Mouse (Mus musculus) hindbrain, embryonic 11.5 days (tissue): ENCODE results near the gene Cic. TPM values are rescaled to one million over a fixed set of nuclear protein-coding genes. Genes with fewer than 3 reads are reported as not detected.
A peak's percentile ranks its signal among the peaks of the same experiment; 100 is the strongest.

ENCODE experiments used
- ATAC-seq: fragments of 200-750 bp; cut with Nextera tagmentation; 2 replicates; pipeline ENCODE4 v1.8.0; 2017; ENCODE audit warnings: mild to moderate bottlenecking, moderate TSS enrichment, moderate library complexity; ENCODE audit not compliant: low FRiP score
- DNase-seq: peaks from one replicate; pipeline ENCODE4 v3.0.0-alpha.2; 2015; ENCODE audit warnings: low spot score
- H3K27ac ChIP-seq: fragments of 300-500 bp; sonication (generic); 2 replicates; pipeline ENCODE4 v1.5.1; 2014; ENCODE audit warnings: mild to moderate bottlenecking, low read depth, low read length
- H3K27me3 ChIP-seq: fragments of 300-500 bp; sonication (generic); 2 replicates; pipeline ENCODE4 v1.6.1; 2014; ENCODE audit warnings: mild to moderate bottlenecking, low read length, moderate library complexity, mixed read lengths; ENCODE audit not compliant: control insufficient read depth, insufficient read depth
- H3K36me3 ChIP-seq: fragments of 300-500 bp; sonication (generic); 2 replicates; pipeline ENCODE4 v1.6.1; 2014; ENCODE audit warnings: mild to moderate bottlenecking, low read length, moderate library complexity, mixed read lengths; ENCODE audit not compliant: control insufficient read depth, insufficient read depth
- H3K4me1 ChIP-seq: fragments of 300-500 bp; sonication (generic); replicated peaks from 2 replicates; pipeline ENCODE4 v1.6.1; 2014; ENCODE audit warnings: low read length, mixed read lengths; ENCODE audit not compliant: control insufficient read depth, insufficient read depth
- H3K4me2 ChIP-seq: fragments of 300-500 bp; sonication (generic); replicated peaks from 2 replicates; pipeline ENCODE4 v1.6.1; 2014; ENCODE audit warnings: mild to moderate bottlenecking, low read depth, low read length
- H3K4me3 ChIP-seq: fragments of 300-500 bp; sonication (generic); 2 replicates; pipeline ENCODE4 v1.5.1; 2014; ENCODE audit warnings: low read depth, low read length
- H3K9ac ChIP-seq: fragments of 300-500 bp; sonication (generic); 2 replicates; pipeline ENCODE4 v1.6.1; 2014; ENCODE audit warnings: low read depth, low read length
- H3K9me3 ChIP-seq: fragments of 300-500 bp; sonication (generic); 2 replicates; pipeline ENCODE4 v1.6.1; 2016; ENCODE audit warnings: low read length; ENCODE audit not compliant: control insufficient read depth
- WGBS: fragments of 180-500 bp; shearing (Covaris S2); extraction: QIAGEN DNeasy Blood & Tissue Kit; methylation state at CpG from one replicate; pipeline ENCODE4 v1.1.7; 2014; 5-methylcytosine and 5-hydroxymethylcytosine counted together
- polyA plus RNA-seq: library from polyadenylated mRNA; unstranded; fragments of >200 nt; fragmentation: Nextera tagmentation; extraction: Ambion mirVana; gene quantifications from 2 replicates; pipeline ENCODE4 v1.2.1, GENCODE M21; 2014

Gene Cic
- polyA plus RNA-seq, 1 experiment from 2014 or later = 39.0 TPM

DNA sequence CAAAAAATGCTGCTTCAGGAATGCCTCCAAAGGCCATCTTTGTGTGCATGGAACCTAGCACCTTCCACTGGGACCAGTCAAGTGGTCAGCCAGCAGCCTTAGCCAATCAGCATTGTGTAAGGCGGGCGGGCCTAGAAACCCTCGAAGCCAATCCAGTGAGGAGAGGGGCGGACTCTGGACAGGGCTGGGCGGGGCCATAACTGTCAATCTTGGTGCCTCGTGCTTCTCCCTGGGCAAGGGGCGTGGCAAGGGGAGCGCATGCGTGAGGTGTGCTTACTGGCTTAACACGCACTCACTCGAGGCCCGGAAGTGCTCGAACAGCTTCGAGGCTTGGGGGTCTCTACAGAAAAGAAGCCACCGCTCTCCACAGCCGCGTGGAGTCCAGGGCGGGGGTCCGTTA is 33.6 kb downstream of the Cic start, which contains the start of gene Prr19:
Prr19 (plus strand) TSS at position 349 of the 400 bp plus-strand sequence.
- H3K9ac ChIP-seq = no peak within 1 kb of the TSS
- no peak within 1 kb of the TSS for H3K27ac ChIP-seq
- peaks cover under 1% of the 10 kb centered on the region; the same call in 1 of the 2 replicates for H3K36me3 ChIP-seq
- peak; percentile 68 for DNase-seq
- ATAC-seq = no peak
- H3K9me3 ChIP-seq = no peaks in the 10 kb centered on the region
- H3K4me3 ChIP-seq = no peak within 1 kb of the TSS
- no peaks in the 10 kb centered on the region for H3K27me3 ChIP-seq
- no peak within 1 kb of the TSS for H3K4me2 ChIP-seq
- WGBS = 49% methylated on average over 19 of the region's 19 CpGs
- no peaks in the 10 kb centered on the region for H3K4me1 ChIP-seq

DNA sequence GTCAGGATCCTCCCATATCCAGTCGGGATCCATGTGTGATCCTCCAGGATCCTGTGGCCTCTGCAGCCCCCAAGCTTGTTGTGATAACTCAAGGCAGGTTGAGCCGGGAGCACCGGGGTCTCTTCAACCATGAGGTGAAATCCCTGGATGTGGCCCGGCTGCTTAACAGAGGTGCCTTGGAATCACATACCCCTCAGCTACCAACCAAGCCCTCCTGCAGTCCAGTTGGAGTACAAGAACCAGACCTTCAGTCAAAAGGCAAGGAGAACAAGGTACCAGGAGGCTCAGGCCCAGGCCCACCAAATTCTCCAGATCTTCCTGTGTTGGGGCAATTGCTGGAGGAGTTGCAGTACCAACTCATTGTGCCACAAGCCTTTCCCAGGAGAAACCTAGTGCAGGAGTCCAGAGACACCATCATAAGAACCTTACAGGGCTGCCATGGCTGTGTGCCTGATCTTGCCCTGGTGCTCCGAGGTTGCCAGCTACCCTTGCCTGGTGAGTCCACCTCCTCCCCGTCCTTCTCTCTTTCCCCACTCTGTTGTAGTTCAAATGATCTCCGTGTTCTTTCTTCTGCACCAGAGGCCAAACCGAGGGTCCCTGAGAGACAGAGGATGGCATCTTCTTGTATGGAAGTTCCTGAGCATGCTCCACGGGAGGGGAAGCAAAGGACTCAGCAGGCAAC is 35.6 kb downstream of the Cic start:
- no peaks in the 10 kb centered on the region for H3K4me1 ChIP-seq
- ATAC-seq = no peak
- H3K27me3 ChIP-seq = no peaks in the 10 kb centered on the region
- H3K36me3 ChIP-seq = no peaks in the 10 kb centered on the region
- no peak for DNase-seq
- H3K4me2 ChIP-seq = no peak overlapping the region
- H3K4me3 ChIP-seq = no peak overlapping the region
- H3K27ac ChIP-seq = no peak overlapping the region
- 66% methylated on average over 9 of the region's 9 CpGs for WGBS
- H3K9ac ChIP-seq = no peak overlapping the region
- no peaks in the 10 kb centered on the region for H3K9me3 ChIP-seq

DNA sequence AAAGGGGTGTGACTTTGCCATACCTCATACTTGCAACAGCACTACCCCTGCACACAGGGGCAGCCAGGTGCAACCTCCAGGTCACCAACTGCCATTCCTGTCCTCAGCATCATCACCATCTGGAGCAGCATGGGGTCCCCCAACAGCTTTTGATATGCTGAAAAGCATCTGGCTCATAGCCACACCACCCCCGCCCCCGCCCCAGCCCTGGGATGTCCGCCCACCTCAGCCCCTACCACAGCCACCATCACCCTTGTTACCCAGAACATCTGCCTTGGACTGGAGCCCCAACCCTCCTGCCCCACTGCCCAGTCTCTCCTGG is 36.1 kb downstream of the Cic start:
- no peak overlapping the region for H3K9ac ChIP-seq

DNA sequence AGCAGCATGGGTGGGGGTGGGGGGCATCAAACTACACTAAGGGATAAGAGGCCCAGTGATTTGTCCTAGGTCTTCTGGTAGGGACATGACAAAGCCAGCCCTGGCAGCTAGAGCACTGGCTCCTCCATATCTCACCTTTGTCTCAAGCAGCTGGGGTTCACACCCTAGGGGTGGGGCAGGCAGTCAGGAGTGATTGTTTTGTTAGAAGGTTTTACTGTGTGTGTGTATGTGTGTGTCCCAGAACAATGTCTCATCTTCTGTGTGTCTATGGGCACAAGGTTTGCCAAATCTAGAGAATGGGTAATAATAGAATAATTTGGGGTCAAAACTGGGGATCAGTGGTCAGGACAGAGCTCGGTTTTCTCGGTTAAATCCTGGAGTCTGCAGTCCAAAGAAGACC is 38.0 kb downstream of the Cic start:
- 0% methylated on average over 2 of the region's 2 CpGs for WGBS
- H3K27ac ChIP-seq = no peak overlapping the region

More for the DNA sequence above, 36.1 kb downstream of the Cic start:
- no peaks in the 10 kb centered on the region for H3K27me3 ChIP-seq
- no peaks in the 10 kb centered on the region for H3K36me3 ChIP-seq
- 64% methylated on average over 3 of the region's 3 CpGs for WGBS
- no peak overlapping the region for H3K4me3 ChIP-seq
- no peaks in the 10 kb centered on the region for H3K4me1 ChIP-seq
- no peak overlapping the region for H3K4me2 ChIP-seq
- ATAC-seq (no peak), DNase-seq (no peak)
- no peaks in the 10 kb centered on the region for H3K9me3 ChIP-seq
- no peak overlapping the region for H3K27ac ChIP-seq

DNA sequence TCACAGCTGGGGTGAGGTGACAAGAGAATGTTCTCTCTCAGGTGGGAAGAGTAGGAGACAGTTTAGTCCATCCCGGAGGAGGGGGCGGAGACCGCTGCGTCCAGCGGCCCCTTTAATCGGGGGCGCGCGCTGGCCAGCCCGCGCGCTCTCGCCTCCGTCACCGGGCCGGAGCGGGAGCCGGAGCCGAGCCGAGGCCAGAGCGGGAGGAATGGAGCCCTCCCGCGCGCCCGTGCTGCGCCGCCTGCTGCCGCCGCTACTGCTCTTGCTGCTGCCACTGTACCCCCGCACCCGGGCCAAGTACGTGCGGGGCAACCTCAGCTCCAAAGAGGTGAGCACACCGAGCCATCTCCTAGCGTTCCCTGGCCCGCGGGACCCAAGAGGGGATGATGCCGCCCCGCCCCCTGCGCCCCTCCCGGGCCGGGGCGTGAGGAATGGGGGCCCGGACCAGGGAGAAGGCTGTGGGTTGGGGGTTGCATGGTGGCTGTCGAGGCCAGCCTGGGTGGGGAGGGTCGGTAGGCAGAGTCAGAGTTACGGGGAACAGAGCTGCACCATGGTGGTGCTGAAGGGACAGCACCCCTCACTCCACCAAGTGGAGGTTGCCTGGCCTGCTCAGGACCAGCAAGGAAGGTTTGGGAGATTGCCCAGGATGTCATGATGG is 38.6 kb downstream of the Cic start, which contains the start of gene Tmem145:
Tmem145 (plus strand) TSS at position 151 of the 658 bp plus-strand sequence.
- Histone ChIP-seq H3K4me2 (peak within 1 kb of the TSS; percentile 79), H3K9ac (peak within 1 kb of the TSS; percentile 65), H3K27me3 (no peaks in the 10 kb centered on the region), H3K9me3 (no peaks in the 10 kb centered on the region), H3K27ac (peak within 1 kb of the TSS; percentile 51; the same call in 1 of the 2 replicates), H3K4me3 (peak within 1 kb of the TSS; percentile 53), H3K36me3 (no peaks in the 10 kb centered on the region), H3K4me1 (no peaks in the 10 kb centered on the region)
- 1% methylated on average over 47 of the region's 47 CpGs for WGBS
- ATAC-seq (peak; percentile 75), DNase-seq (peak; percentile 83)

More for the DNA sequence above, 38.0 kb downstream of the Cic start:
- no peaks in the 10 kb centered on the region for H3K9me3 ChIP-seq
- no peaks in the 10 kb centered on the region for H3K27me3 ChIP-seq
- H3K4me2 ChIP-seq = peak overlapping the region; percentile 79
- no peaks in the 10 kb centered on the region for H3K4me1 ChIP-seq
- H3K9ac ChIP-seq = peak overlapping the region; percentile 65
- no peaks in the 10 kb centered on the region for H3K36me3 ChIP-seq
- peak overlapping the region; percentile 53 for H3K4me3 ChIP-seq
- ATAC-seq (peak; percentile 31; the same call in 1 of the 2 replicates), DNase-seq (no peak)

DNA sequence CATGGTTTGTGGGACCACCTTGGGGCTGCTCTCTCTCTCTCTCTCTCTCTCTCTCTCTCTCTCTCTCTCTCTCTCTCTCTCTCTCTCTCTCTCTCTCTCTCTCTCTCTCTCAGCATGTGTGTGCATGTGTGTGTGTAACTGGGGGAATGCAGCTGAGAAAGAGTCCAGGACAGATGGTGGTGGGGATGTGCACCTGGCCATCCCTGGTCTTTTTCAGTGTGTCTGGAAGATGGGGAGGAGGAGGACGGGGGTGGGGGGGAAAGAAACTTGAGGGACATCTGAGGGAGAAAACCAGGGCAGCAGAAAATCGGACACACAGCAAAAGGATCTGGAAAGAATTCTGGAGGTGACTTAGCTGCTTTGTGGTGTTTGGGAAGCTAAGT is 39.1 kb downstream of the Cic start:
- peak overlapping the region; percentile 51; the same call in 1 of the 2 replicates for H3K27ac ChIP-seq
- no peak for ATAC-seq
- 33% methylated on average over 2 of the region's 2 CpGs for WGBS

DNA sequence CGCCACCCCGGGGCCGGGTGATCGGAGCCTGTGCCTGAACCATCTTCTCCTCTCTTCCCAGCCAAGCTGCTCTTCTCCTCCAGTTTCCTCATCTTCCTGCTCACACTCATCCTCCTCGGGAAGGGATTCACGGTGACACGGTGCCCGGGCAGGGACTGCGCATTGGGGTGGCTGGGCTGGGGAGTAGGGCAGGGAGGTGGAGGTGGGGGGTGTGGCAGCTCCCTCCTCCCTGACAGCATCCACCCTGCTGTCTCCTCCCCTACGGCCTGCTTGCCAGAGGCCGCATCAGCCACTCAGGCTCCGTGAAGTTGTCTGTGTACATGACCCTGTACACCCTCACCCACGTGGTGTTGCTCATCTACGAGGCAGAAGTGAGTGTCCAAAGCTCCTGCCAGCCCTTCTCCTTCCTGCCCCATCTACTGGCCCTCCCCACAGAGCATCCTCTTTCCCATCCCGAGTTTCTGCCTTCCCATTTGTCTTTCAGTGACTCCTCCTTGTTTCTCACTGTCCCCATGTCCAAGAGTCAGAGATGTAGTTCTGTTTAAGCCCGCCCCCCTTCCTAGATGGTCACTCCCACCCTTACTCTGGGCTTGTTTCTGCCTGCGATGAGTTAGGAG is 41.3 kb downstream of the Cic start:
- H3K4me2 ChIP-seq = no peak overlapping the region
- H3K4me1 ChIP-seq = no peaks in the 10 kb centered on the region
- H3K36me3 ChIP-seq = no peaks in the 10 kb centered on the region
- DNase-seq (no peak), ATAC-seq (no peak)
- H3K9me3 ChIP-seq = no peaks in the 10 kb centered on the region
- peaks cover 16% of the 10 kb centered on the region for H3K27me3 ChIP-seq
- H3K4me3 ChIP-seq = no peak overlapping the region
- H3K9ac ChIP-seq = no peak overlapping the region
- WGBS = 66% methylated on average over 16 of the region's 17 CpGs
- H3K27ac ChIP-seq = no peak overlapping the region

More for the DNA sequence above, 39.1 kb downstream of the Cic start:
- H3K9me3 ChIP-seq = no peaks in the 10 kb centered on the region
- H3K27me3 ChIP-seq = peaks cover 3% of the 10 kb centered on the region; the same call in 1 of the 2 replicates
- DNase-seq = no peak
- H3K36me3 ChIP-seq = no peaks in the 10 kb centered on the region
- peak overlapping the region; percentile 79 for H3K4me2 ChIP-seq
- H3K4me3 ChIP-seq = peak overlapping the region; percentile 53
- no peak overlapping the region for H3K9ac ChIP-seq
- no peaks in the 10 kb centered on the region for H3K4me1 ChIP-seq

DNA sequence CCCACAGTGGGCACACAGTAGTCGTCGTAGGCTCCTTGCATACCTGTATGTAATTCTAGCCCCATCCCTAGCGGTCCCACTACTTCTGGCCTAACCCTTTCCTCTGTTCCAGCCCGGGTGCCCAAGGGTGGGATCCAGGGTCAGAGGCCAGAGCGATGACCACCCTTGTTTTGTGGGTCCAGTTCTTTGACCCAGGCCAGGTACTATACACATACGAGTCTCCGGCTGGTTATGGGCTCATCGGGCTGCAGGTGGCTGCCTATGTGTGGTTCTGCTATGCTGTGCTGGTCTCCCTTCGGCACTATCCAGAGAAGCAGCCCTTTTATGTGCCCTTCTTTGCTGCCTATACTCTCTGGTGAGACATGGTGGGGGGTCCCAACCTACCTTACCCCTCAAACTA is 41.9 kb downstream of the Cic start:
- ATAC-seq (no peak), DNase-seq (no peak)
- 88% methylated on average over 9 of the region's 9 CpGs for WGBS
- no peak overlapping the region for H3K27ac ChIP-seq
- no peaks in the 10 kb centered on the region for H3K36me3 ChIP-seq
- H3K4me2 ChIP-seq = no peak overlapping the region
- no peak overlapping the region for H3K9ac ChIP-seq
- H3K9me3 ChIP-seq = no peaks in the 10 kb centered on the region
- no peaks in the 10 kb centered on the region for H3K4me1 ChIP-seq
- no peak overlapping the region for H3K4me3 ChIP-seq
- peaks cover 22% of the 10 kb centered on the region for H3K27me3 ChIP-seq
